Mouse (Mus musculus): ENCODE measurements around the gene Adgrg5. TPM values are rescaled to one million over a fixed set of nuclear protein-coding genes. Genes with fewer than 3 reads are reported as not detected.
A peak's percentile ranks its signal among the peaks of the same experiment; 100 is the strongest.

Gene Adgrg5
- total RNA-seq, 2 experiments from 2014 or later = not detected

GRCm38 (mm10) chr8:94914701-94915101, 8.8 kb upstream of the Adgrg5 start:
- DNase-seq (ENCODE audit: low spot score in 2 of 2) = peak; percentile 10 to 49
- intact Hi-C loops (cut with DNase I) = no loop called here

DNA sequence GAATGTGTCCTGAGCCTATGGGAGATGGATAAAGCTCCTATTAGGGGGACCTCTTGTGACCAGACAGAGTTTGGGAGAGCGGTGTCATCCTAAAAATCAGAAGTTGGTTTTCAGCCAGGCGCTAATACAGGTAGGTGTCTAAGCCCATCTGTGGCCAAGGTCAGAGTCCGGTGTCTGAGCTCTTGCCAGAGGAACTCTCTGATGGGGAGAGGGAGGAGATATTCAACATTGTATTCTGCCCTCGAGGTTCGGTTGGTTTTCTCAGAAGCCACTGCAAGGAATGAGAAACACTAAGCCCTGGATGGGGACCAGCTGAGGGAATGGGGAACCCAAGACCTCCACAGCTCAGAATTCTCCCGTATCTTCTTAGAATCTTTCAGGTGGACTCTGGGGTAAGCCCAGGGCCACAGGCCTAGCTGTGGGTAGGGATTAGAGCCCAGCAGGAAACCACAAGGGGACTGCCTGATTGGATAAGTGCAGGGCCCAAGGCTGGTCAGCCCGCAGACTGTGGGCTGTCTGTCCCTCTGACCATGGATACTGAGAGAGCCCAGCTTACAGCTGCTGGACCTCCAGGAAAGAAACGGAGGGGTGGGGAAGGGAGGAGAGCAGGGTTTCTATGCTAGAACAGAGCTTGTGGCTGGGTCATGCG, 7.1 kb upstream of the Adgrg5 start:
- DNase-seq (ENCODE audit: low spot score in 2 of 2) = no peak
- intact Hi-C loops (cut with DNase I) = no loop called here

GRCm38 (mm10) chr8:94916960-94917324, 6.6 kb upstream of the Adgrg5 start:
- no peak for DNase-seq (ENCODE audit: low spot score in 2 of 2)
- intact Hi-C loops (cut with DNase I) = no loop called here

DNA sequence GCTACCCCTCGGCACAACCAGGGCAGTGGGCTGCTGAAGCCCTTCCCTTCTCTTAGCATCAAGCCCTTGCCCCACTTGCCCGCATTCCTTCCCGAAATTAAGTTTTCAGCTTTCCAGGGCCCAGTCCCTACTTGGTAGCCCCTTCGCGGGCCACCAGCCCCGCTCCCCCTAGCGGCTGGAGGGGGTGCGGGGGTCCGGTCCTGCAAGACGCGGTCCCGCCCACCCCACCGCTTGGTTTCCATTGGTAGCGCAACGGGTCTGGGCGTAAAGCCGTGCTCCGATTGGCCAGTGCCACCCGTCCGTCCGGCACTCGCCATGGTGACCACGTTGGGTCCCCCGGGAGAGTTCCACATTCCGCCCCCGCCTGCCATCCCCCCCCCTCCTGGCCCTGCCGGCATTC, 6.1 kb upstream of the Adgrg5 start:
- DNase-seq (ENCODE audit: low spot score in 2 of 2) = peak; percentile 79 to 83
- intact Hi-C loops (cut with DNase I) = no loop called here

GRCm38 (mm10) chr8:94917851-94918495, 5.5 kb upstream of the Adgrg5 start, which contains the start of gene Ccdc102a:
Ccdc102a (minus strand) TSS chr8:94918098.
- no peak for DNase-seq (ENCODE audit: low spot score in 2 of 2)
- intact Hi-C loops (cut with DNase I) = no loop called here

DNA sequence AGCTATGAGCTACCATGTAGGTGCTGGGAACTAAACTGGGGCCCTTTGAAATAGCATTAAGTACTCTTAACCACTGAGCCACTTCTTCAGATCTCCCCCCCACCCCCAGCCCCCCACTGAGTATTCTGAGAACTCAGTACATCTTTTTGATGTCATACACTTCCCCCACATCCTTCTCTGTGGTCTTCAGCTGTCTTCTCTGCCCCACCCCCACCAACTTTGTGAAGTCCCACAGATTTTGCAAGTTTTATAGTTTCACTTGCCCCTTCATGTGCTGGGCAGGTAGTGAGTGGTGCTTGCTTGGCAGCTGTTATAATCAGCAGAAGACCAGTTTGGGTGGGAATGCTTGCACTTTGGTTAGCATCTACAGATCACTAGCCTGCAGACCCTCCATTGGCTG, 4.2 kb upstream of the Adgrg5 start:
- no peak for DNase-seq (ENCODE audit: low spot score in 2 of 2)
- intact Hi-C loops (cut with DNase I) = no loop called here

DNA sequence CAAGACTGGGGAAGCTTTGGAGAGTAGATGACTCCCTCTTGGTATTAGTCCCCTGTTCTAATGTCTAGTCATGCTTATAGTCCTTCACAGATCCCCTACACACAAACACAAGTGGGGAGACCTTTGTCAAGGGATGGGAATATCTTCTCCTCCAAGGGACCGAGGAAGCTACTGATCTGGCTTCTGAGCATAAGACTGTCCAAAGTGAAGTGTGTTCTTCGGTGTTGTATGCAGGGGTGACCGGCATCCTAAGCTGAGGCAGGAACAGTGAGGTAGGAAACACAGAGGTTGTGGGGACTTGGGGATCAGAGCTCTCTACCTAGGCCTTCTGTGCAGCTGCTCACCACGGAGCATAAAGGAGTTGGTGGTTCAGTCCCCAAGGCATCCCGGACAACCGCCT, 1.3 kb upstream of the Adgrg5 start:
- intact Hi-C loops (cut with DNase I) = no loop called here
- no peak for DNase-seq (ENCODE audit: low spot score in 2 of 2)

- no peak for DNase-seq (ENCODE audit: low spot score in 2 of 2)
- intact Hi-C loops (cut with DNase I) = no loop called here
Measured at GRCm38 (mm10) chr8:94922602-94923001, 892 bp upstream of the Adgrg5 start.

DNA sequence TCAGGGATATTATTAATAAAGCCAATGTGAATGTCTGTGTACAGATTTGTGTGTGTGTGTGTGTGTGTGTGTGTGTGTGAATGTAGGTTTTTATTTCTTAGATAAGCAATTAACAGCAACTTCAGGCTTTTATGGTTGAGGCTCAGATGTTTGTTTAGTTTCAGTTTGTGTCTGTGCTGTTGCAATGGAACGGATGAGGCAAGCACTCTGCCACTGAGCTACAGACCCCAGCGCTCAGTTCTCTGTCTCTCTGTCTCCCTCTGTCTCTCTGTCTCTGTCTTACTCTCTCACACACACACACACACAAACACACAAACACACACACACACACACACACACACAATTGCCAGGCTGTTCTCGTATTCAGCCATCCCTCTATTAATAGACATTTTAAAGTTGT, 4.7 kb downstream of the Adgrg5 start:
- intact Hi-C loops (cut with DNase I) = no loop called here
- DNase-seq (ENCODE audit: low spot score in 2 of 2) = no peak

GRCm38 (mm10) chr8:94933918-94934317, 10.4 kb downstream of the Adgrg5 start:
- DNase-seq (ENCODE audit: low spot score in 2 of 2) = no peak
- intact Hi-C loops (cut with DNase I) = no loop called here

- DNase-seq (ENCODE audit: low spot score in 2 of 2) = no peak
- intact Hi-C loops (cut with DNase I) = no loop called here
Measured at GRCm38 (mm10) chr8:94935172-94935571, 11.7 kb downstream of the Adgrg5 start.

DNA sequence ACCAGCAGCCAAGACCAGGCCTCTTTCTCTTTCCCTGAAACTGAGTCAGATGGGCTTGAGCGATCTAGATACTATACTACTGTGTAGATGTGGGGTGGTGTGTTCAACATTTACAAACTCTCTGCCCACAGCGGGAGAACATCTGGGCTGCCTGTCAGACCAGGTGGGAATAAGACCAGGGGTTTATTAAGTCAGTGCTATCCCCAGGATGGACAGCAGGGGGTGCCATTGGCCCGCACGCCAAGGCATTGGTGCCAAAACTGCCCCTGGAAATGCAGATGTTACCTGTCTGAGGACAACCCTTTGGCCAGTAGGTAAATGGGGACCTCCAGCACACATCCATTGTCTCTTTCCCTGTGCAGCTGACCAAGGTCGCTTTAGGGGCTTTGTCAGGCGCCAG, 19.1 kb downstream of the Adgrg5 start:
- intact Hi-C loops (cut with DNase I) = loop anchor here (5.0 to 10.0 kb wide), 3 partner anchors 145 to 295 kb away; partner anchors contain the start of gene Kifc3
- peak; percentile 37 to 61 for DNase-seq (ENCODE audit: low spot score in 2 of 2)

GRCm38 (mm10) chr8:94945185-94945584, 21.7 kb downstream of the Adgrg5 start:
- peak; percentile 71 to 80 for DNase-seq (ENCODE audit: low spot score in 2 of 2)
- intact Hi-C loops (cut with DNase I) = loop anchor here (10.0 kb wide), 1 partner anchor 260 kb away; the partner anchor contains the start of gene Kifc3

GRCm38 (mm10) chr8:94948421-94948820, 24.9 kb downstream of the Adgrg5 start:
- no peak for DNase-seq (ENCODE audit: low spot score in 2 of 2)
- intact Hi-C loops (cut with DNase I) = loop anchor here (10.0 kb wide), 1 partner anchor 256 kb away; the partner anchor contains the start of gene Kifc3

DNA sequence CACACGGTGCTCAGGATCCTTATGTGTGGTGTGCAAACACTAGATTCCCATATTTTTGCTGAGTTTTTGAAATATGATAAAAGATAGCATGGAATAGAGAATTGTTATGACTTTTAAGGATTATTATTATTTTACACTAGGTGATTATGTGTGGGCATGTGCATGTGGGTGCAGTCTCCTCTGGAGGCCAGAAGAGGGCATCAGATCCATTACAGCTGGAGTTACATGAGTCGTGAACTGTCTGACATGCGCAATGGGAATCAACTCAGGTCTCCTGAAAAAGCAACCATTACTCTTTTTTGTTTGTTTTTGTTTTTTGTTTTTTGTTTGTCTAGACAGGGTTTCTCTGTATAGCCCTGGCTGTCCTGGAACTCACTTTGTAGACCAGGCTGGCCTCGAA, 25.5 kb downstream of the Adgrg5 start:
- intact Hi-C loops (cut with DNase I) = loop anchor here (10.0 kb wide), 1 partner anchor 256 kb away; the partner anchor contains the start of gene Kifc3
- no peak for DNase-seq (ENCODE audit: low spot score in 2 of 2)

- intact Hi-C loops (cut with DNase I) = loop anchor here (1.0 kb wide), 1 partner anchor 51 kb away; no protein-coding TSS in a partner anchor
- DNase-seq (ENCODE audit: low spot score in 2 of 2) = peak; percentile 87
Measured at GRCm38 (mm10) chr8:94950046-94950445, 26.6 kb downstream of the Adgrg5 start.

DNA sequence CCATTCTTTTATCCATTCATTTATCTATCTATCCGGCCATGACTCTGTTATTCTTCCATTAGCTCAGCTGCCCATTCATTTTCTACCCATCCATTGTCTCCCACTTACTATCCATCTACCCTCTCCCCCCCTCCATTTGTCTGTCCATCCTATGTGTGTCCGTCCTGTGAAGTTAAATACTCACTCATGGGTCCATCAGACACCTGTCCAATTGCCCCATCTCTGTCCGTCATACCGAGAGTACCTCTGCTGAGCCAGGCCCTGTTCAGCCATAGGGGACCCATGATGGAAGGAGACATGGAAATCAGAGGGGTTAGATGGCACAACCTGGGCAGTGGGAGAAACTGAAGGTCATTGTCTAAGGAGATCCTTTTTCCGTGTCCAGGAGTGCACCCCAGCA, 27.0 kb downstream of the Adgrg5 start:
- intact Hi-C loops (cut with DNase I) = loop anchor here (1.0 kb wide), 1 partner anchor 51 kb away; no protein-coding TSS in a partner anchor

DNA sequence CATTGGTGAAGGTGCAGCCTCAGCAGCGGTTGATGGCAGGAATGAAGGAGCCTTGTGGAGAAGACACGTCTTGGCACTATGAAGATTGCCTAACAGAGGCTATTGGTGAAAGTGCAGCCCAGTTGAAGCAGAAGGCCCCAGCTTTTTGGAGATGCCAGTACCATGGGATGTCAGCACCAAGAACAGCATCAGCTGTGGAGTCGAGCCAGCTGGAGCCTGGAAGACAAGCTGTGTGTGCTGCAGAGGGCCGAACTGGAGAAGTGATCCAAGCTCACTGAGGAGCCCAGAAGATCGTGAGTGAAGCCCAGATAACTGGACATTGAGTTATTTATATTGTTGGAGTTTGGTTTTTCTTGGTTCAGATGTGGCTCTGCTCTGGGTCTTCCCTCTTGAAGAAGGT, 28.6 kb downstream of the Adgrg5 start:
- intact Hi-C loops (cut with DNase I) = no loop called here
- no peak for DNase-seq (ENCODE audit: low spot score in 2 of 2)

More for the DNA sequence above, 27.0 kb downstream of the Adgrg5 start:
- DNase-seq (ENCODE audit: low spot score in 2 of 2) = no peak

- intact Hi-C loops (cut with DNase I) = no loop called here
- no peak for DNase-seq (ENCODE audit: low spot score in 2 of 2)
Measured at GRCm38 (mm10) chr8:94953624-94954367, 30.3 kb downstream of the Adgrg5 start.

DNA sequence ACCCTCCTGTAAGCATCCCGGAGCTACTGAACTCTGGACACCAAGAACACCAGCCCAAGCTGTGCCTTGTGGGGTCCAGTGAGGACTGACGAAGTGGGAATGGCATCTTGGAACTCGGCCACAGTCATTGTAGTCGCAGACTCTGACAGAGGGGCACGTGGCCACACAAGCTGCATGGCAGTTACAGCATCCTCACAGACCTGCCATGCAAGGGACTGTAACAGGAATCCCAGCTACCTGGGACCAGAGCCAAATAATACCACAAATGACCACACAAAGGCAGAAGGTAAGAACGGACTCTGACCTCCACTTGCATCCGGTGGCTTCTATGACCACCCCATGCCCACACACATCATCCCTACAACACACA, 30.9 kb downstream of the Adgrg5 start:
- no peak for DNase-seq (ENCODE audit: low spot score in 2 of 2)
- intact Hi-C loops (cut with DNase I) = no loop called here
